In genomic region chr2:126397513-126397912, GRCm38 (mm10) we compare ENCODE assay signal across 24 mouse cellular contexts.
"Had no signal": no experiment of that assay in that cellular context is flagged by ENCODE, and none has a peak within 500 bp of the region (broad histone marks: within the 10 kb centered on the region; RNA-seq: fewer than 3 reads in every experiment).

No protein-coding gene starts in this region.

- H3K9ac ChIP-seq: limb, embryonic 13.5 days; liver, embryonic 12.5 days; liver, embryonic 15.5 days; lung, embryonic 15.5 days; neural tube, embryonic 12.5 days; neural tube, embryonic 15.5 days had no signal

- H3K27me3 ChIP-seq: limb, embryonic 13.5 days; liver, embryonic 12.5 days; liver, embryonic 15.5 days; lung, embryonic 15.5 days; neural tube, embryonic 12.5 days; neural tube, embryonic 15.5 days had no signal

- H3K27ac ChIP-seq: limb, embryonic 10.5 days; limb, embryonic 13.5 days; liver, embryonic 12.5 days; liver, embryonic 15.5 days; lung, embryonic 15.5 days; neural tube, embryonic 12.5 days; neural tube, embryonic 15.5 days; stomach, postnatal 0 days had no signal

- H3K36me3 ChIP-seq: limb, embryonic 10.5 days; limb, embryonic 13.5 days; liver, embryonic 12.5 days; liver, embryonic 15.5 days; lung, embryonic 15.5 days; neural tube, embryonic 12.5 days; neural tube, embryonic 15.5 days had no signal

- H3K4me1 ChIP-seq: limb, embryonic 10.5 days; limb, embryonic 13.5 days; liver, embryonic 12.5 days; liver, embryonic 15.5 days; lung, embryonic 15.5 days; neural tube, embryonic 12.5 days; neural tube, embryonic 15.5 days had no signal

- H3K4me3 ChIP-seq: limb, embryonic 10.5 days; limb, embryonic 13.5 days; liver, embryonic 12.5 days; liver, embryonic 15.5 days; lung, embryonic 15.5 days; neural tube, embryonic 12.5 days; neural tube, embryonic 15.5 days had no signal

- H3K4me2 ChIP-seq: limb, embryonic 13.5 days; liver, embryonic 12.5 days; liver, embryonic 15.5 days; lung, embryonic 15.5 days; midbrain, embryonic 11.5 days; neural tube, embryonic 12.5 days; neural tube, embryonic 15.5 days had no signal

- DNase-seq: kidney, adult 18-20 months; kidney, postnatal 10 days; kidney, postnatal 36 days; liver; lung, adult 18-20 months; lung, postnatal 10 days; lung, postnatal 4 days; midbrain, embryonic 14.5 days; right cerebral cortex, adult 18-20 months; right cerebral cortex, postnatal 14 days; right cerebral cortex, postnatal 4 days; thymus, adult 2 months; thymus, postnatal 14 days; thymus, postnatal 4 days had no signal

- ATAC-seq: intestine, embryonic 16.5 days; liver, embryonic 12.5 days had no signal

- H3K9me3 ChIP-seq: limb, embryonic 10.5 days; limb, embryonic 13.5 days; liver, embryonic 12.5 days; liver, embryonic 15.5 days; lung, embryonic 15.5 days; neural tube, embryonic 12.5 days; neural tube, embryonic 15.5 days had no signal
